Comparison of ENCODE assay signal across 12 mouse cellular contexts in genomic region chr1:84470342-84470741, GRCm38 (mm10).
A peak's percentile ranks its signal among the peaks of the same experiment; 100 is the strongest.
DNase-seq lines count a peak whose midpoint lies in the region; ATAC-seq and TF ChIP-seq lines count a peak whose summit lies in the region.
"Had no signal": no experiment of that assay in that cellular context is flagged by ENCODE, and none has a peak within 500 bp of the region (broad histone marks: within the 10 kb centered on the region; RNA-seq: fewer than 3 reads in every experiment).

No protein-coding gene starts in this region.

- TF ChIP-seq CTCF in liver, adult 2 months (IDR thresholded peaks at IDR 0.05; ENCODE audit: low read depth, low read length): peak; percentile 87
- peak; percentile 56; the same call in 1 of the 2 replicates for TF ChIP-seq CTCF in brain, embryonic 14.5 days (IDR thresholded peaks at IDR 0.05; ENCODE audit: borderline replicate concordance, extremely low read depth, insufficient read depth, insufficient read length)

- H3K4me2 ChIP-seq in liver, embryonic 12.5 days: no peak overlapping the region
- H3K4me2 ChIP-seq: liver, embryonic 13.5 days had no signal

- TF ChIP-seq POLR2A in liver, adult 2 months (IDR thresholded peaks at IDR 0.05; ENCODE audit: extremely low read depth, insufficient read depth, low read length): no peak
- no peak for TF ChIP-seq POLR2A in brain, embryonic 14.5 days (IDR thresholded peaks at IDR 0.05; ENCODE audit: borderline replicate concordance, extremely low read depth, insufficient read depth, insufficient read length, poor library complexity, severe bottlenecking)

- no peak overlapping the region for H3K9ac ChIP-seq in liver, adult 2 months (ENCODE audit: low read depth, low read length)
- no peak overlapping the region for H3K9ac ChIP-seq in liver, embryonic 12.5 days
- H3K9ac ChIP-seq in ES-E14 (ENCODE audit: insufficient read depth, low read depth, low read length, poor library complexity, severe bottlenecking): no peak overlapping the region
- H3K9ac ChIP-seq: liver, embryonic 13.5 days had no signal

- peak; percentile 20 for DNase-seq in liver, adult 2 months (ENCODE audit: extremely low read depth, low read depth, low spot score)
- DNase-seq in ES-E14 (ENCODE audit: low read depth, low spot score): peak; percentile 40
- DNase-seq in brain, embryonic 14.5 days (ENCODE audit: low read depth): no peak
- no peak for DNase-seq in frontal cortex, postnatal 25 days (ENCODE audit: low spot score in 2 of 2)
- no peak for DNase-seq in kidney, postnatal 10 days
- DNase-seq: kidney, adult 9 months; liver, embryonic 13.5 days; right cerebral cortex, postnatal 4 days had no signal

- H3K9me3 ChIP-seq in liver, embryonic 12.5 days (replicated peaks): no peaks in the 10 kb centered on the region
- no peaks in the 10 kb centered on the region for H3K9me3 ChIP-seq in ES-E14 (ENCODE audit: control insufficient read depth, insufficient read depth, low read depth, low read length)
- H3K9me3 ChIP-seq: heart, embryonic 10.5 days; liver, embryonic 13.5 days had no signal

- H3K79me2 ChIP-seq in liver, adult 2 months (ENCODE audit: control insufficient read depth, insufficient read depth, low read length): no peaks in the 10 kb centered on the region

- in situ Hi-C loops in ES-E14 (cut with MboI; ENCODE audit: low sequenced_read_pairs in 2 of 2, unreplicated experiment in 2 of 2): loop anchor here (10.0 to 25.0 kb wide), 2 partner anchors 733 to 736 kb away; no protein-coding TSS in a partner anchor

- no peaks in the 10 kb centered on the region for H3K36me3 ChIP-seq in liver, adult 2 months (ENCODE audit: control insufficient read depth, insufficient read depth, low read length)
- no peaks in the 10 kb centered on the region for H3K36me3 ChIP-seq in liver, embryonic 12.5 days
- H3K36me3 ChIP-seq in ES-E14 (ENCODE audit: control insufficient read depth, insufficient read depth, low read length, poor library complexity, severe bottlenecking): no peaks in the 10 kb centered on the region
- H3K36me3 ChIP-seq: heart, embryonic 10.5 days; liver, embryonic 13.5 days had no signal

- WGBS in liver, adult 2 months: 63% methylated on average over 4 of the region's 4 CpGs
- WGBS in liver, embryonic 12.5 days (ENCODE audit: insufficient replicate concordance): 54% methylated on average over 4 of the region's 4 CpGs

- no peaks in the 10 kb centered on the region for H3K27me3 ChIP-seq in liver, adult 2 months (ENCODE audit: control insufficient read depth, insufficient read depth, low read length)
- no peaks in the 10 kb centered on the region for H3K27me3 ChIP-seq in liver, embryonic 12.5 days (replicated peaks)
- H3K27me3 ChIP-seq: liver, embryonic 13.5 days had no signal

- no peak overlapping the region for H3K4me3 ChIP-seq in liver, adult 2 months (ENCODE audit: insufficient read depth, low read depth, low read length)
- no peak overlapping the region for H3K4me3 ChIP-seq in liver, embryonic 12.5 days
- H3K4me3 ChIP-seq in ES-E14 (ENCODE audit: insufficient read depth in 1 of 2, low read depth in 1 of 2, low read length in 2 of 2, poor library complexity in 1 of 2, severe bottlenecking in 1 of 2): no peak overlapping the region
- H3K4me3 ChIP-seq: erythroblast, embryonic 14.5 days; heart, embryonic 10.5 days; liver, embryonic 13.5 days had no signal

- H3K27ac ChIP-seq in liver, adult 2 months (replicated peaks; ENCODE audit: insufficient read depth, low read depth, low read length): no peak overlapping the region
- H3K27ac ChIP-seq in liver, embryonic 12.5 days: no peak overlapping the region
- no peak overlapping the region for H3K27ac ChIP-seq in ES-E14 (ENCODE audit: insufficient read depth, low read depth, low read length, poor library complexity, severe bottlenecking)
- H3K27ac ChIP-seq: heart, embryonic 10.5 days; liver, embryonic 13.5 days had no signal

- no peak for ATAC-seq in liver, embryonic 12.5 days
- ATAC-seq in megakaryocyte progenitor cell, adult 5-6 weeks (replicated peaks; ENCODE audit: poor library complexity): peak; percentile 55; the same call in 1 of the 2 replicates

- no peaks in the 10 kb centered on the region for H3K4me1 ChIP-seq in liver, adult 2 months (ENCODE audit: control insufficient read depth, insufficient read depth, low read length)
- no peaks in the 10 kb centered on the region for H3K4me1 ChIP-seq in liver, embryonic 12.5 days
- H3K4me1 ChIP-seq in ES-E14 (ENCODE audit: control insufficient read depth in 2 of 2, insufficient read depth in 2 of 2, low read length in 2 of 2, poor library complexity in 1 of 2): no peaks in the 10 kb centered on the region
- H3K4me1 ChIP-seq: heart, embryonic 10.5 days; liver, embryonic 13.5 days had no signal

TF ChIP-seq in ES-E14, 5 proteins besides CTCF, POLR2A, EP300 and RAD21:
- TF ChIP-seq ZC3H11A (IDR thresholded peaks at IDR 0.05; ENCODE audit: borderline replicate concordance, low read depth, low read length): peak; percentile 97
- no peak for TF ChIP-seq MAFK (IDR thresholded peaks at IDR 0.05; ENCODE audit: insufficient read depth, low read depth, low read length)
- TF ChIP-seq HCFC1 (IDR thresholded peaks at IDR 0.05; ENCODE audit: borderline replicate concordance, insufficient read depth, low read length): no peak
- TF ChIP-seq ZNF384 (IDR thresholded peaks at IDR 0.05; ENCODE audit: low read depth, low read length): no peak
- no peak for TF ChIP-seq CHD2 (IDR thresholded peaks at IDR 0.05; ENCODE audit: low read depth, low read length)
TF ChIP-seq in ES-E14: peak in this region for 1.

Comparison
In these comparisons a context has a peak if more than half of its experiments do, and no peak if none do; other contexts are left out.
1. DNase-seq: peak in liver, adult 2 months (single experiment) and ES-E14 (single experiment); none in brain, embryonic 14.5 days (single experiment), frontal cortex, postnatal 25 days (0 of 2) and kidney, postnatal 10 days (single experiment).